Mouse (Mus musculus) retina, postnatal 7 days (tissue): ENCODE measurements around the gene Cd320.
"Not testable (repeated sequence)": the region's sequence is repeated elsewhere in the genome, so short reads cannot be mapped to it uniquely, and the experiment has no call there.

ENCODE experiments used
- DNase-seq: peaks from one replicate; pipeline ENCODE4 v3.0.0-alpha.2; 2012; ENCODE audit warnings: low read depth, low spot score

The Cd320 gene

DNA sequence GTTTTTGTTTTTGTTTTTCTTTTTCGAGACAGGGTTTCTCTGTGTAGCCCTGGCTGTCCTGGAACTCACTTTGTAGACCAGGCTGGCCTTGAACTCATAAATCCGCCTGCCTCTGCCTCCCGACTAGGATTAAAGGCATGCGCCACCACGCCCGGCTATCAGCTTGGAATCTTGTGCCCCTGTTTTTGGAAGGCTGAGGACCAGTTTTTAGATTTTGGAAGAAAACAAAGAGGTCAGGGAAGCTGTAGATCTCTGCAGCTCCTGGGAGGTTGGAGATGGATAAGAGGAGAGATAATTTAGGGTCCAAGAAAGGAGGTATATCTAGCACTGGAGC, 17.9 kb upstream of the Cd320 start:
- not testable (repeated sequence) for DNase-seq

DNA sequence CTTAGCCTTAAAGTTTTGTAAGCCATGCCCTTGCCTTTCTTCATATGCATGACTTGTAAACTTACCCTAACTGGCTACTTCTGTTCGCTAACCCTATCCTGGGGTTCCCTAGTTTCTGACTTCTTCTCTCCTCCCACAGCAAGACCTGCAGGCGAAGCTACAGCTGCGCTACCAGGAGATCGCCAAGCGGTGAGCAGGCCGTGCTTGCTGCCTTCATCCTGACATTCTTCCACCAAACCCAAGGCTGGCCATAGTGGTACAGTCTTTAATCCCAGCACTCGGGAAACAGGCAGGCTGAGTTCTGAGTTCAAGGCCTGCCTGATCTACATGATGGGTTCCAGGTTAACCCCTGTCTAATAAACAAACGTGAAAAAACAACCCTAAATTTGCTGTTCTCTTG, 17.4 kb upstream of the Cd320 start:
- no peak for DNase-seq

DNA sequence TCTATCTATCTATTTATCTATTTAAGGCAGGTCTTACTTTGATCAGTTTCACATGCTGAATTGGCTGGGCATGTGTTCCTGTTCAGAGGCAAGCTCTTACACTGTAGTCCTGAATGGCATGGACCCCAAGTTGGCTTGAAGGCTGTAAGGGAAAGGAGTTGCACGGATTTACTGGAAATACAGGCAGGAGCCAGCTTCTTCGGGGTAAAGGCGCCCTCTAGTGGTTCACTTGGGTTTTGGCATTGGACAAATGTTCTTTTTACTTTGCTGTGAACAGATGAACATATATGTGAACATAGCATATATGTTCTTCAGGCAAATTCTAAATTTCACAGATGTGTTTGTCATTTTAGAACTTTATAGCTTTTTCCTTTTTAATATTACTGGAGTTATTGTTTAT, 16.0 kb upstream of the Cd320 start:
- peak; percentile 62 for DNase-seq

DNA sequence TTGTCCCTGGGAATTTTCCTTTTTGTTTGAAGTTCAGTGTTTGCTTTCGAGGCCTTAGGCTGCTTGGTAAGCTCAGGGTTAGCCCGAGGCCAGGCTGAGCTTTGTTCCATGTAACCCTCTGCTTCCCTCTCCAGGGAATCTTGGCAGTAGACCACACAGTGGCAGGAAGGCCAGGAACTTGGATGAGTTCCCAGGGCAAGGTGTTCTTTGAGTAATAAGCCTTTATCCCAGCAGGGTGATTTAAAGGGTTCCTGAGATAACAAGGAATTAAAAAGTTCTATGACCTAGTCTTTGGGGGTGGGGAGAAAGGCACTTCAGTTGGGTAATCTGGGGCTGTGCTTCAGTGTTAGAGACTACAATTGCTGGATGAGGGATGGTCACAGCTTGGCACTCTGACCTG, 14.0 kb upstream of the Cd320 start:
- DNase-seq: no peak

DNA sequence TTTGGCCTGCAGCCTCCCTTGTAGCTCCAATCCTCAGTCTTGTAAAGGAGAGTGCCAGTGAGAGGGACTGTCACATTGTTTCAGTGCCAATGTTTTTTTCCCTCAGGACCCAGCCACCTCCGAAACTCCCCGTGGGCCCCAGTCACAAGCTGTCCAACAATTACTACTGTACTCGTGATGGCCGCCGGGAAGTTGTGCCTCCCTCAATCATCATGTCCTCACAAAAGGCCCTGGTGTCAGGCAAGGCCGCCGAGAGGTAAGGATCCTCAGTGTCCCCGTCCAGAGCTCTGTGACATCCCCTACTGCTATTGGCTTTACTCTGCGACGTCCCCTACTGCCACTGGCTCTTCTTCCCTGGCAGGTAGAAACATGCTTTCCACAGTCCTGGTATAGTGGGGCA, 13.3 kb upstream of the Cd320 start:
- no peak for DNase-seq

DNA sequence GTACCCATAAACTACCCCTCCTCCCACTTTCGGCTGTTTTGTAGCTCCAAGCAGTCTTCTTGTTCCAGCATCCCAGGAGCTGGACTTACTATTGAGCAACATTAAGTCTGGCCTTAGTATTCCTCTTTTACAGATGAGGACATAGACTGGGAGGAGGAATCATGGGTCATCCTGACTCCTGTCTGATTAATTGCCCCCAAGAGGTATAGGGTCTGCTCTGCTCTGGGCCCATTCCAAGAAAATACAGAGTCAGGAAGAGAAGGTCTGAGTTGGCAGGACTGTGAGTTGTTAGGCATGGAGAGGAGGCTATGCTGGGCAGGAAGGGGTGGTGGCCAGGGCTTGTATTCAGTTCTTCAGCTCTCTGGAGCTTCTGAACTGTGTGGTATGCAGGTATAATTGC, 1.3 kb downstream of the Cd320 start:
- DNase-seq: no peak

DNA sequence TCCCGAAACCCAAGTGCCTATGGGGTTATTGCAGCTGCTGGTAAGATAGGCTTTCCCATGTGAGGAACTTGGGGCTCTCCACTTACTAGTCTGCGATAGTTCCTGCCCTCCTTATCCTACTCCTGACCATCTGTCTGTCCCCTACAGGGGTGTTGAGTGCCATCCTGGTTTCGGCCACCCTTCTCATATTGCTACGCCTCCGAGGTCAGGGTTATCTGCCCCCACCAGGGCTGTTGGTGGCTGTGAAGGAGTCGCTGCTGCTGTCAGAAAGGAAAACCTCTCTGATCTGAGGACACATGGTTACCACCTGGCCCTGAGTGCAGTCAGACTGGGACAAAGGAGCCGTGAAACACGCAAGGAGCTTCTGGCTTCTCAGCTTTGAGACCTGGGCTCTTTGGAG, 5.2 kb downstream of the Cd320 start:
- no peak for DNase-seq

DNA sequence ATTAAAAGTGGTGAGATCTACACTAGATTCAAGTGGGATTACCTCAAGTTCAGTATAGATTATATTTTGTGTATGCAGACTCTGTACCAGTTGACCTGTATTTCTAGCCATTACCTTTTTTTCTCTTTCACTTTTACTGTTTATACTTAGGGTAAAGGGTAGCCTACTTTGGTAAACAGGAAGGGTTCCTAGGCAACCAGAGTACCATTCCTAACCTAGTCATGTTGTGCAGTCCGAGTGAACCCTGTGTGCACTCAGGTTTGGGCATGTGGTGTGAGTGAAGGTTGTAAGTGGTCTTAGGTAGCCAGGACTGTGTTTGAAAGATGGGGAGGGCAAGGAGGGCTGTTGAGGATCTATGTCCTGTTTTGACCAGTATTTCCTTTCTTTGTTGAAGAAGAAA, 8.4 kb downstream of the Cd320 start:
- DNase-seq: no peak

DNA sequence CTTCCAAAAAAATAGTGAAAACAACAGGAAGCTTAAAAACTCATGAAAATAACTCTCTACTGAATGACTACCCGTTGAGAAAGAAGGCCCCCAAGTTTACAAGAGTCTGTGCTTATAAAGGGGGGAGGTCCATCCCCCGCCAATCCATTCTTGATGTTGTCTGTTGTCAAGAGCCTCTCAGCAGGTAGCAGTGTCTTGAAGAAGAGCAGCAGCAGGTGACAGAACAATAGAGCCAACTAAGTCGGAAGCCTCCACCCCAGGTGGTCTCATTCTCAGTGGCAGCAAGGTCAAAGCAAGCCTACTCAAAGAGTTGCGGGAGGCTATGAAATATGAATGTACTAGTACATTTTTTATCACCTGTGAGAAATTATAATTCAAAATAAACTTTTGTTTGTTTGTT, 14.9 kb downstream of the Cd320 start:
- DNase-seq: no peak

DNA sequence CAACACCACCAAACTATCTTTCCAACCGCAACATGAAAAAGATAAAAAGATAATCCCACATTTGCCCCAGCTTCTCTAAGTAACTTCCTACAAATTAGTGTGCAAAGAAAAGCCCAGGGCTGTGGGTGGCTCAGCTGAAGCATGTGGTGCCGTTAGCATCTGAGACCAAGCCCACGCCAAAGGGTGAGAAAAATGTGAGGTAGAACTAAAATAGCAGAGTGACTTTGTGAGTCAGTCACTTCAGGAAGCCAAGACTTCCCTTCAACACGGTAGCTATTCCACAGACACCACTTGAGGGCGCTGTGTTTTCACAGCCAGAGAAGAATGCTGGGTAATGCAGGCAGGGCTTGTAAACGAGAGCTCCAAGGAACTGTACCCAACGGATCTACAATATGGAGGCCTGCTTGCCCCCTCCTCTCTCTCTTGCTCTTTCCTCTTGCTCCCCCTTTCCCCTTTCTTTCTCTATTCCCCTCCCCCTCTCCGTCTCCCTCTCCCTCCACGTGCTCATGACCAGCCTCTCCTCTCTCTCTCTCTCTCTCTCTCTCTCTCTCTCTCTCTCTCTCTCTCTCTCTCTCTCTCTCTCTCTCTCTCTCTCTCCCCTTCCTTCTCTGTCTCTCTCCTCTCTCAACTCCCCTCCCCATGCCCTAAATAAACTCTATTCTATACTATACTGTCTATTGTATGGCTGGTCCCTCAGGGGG, 22.6 kb downstream of the Cd320 start:
- no peak for DNase-seq

DNA sequence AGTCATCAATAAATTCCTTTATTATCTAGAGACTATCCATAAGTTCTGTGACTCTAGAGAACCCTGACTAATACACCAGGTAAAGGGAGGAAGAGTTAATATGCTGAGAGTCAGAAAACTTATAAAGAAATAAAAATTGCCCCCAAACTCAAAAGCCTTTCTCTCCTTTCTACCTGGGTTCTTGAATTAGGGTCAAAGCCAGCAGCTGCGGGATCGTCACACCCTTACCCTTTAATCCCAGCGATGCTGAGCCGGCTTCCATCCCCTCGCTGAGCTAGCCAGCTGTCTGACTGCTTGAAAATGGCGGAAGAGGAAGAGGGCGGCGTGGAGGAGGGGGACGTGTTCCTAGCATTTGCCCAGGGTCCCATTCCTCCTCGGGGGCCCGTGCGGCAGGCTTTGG, 30.6 kb downstream of the Cd320 start, which contains the start of gene Gm7029:
Gm7029 (plus strand) TSS at position 301 of the 400 bp plus-strand sequence.
- DNase-seq: not testable (repeated sequence)

DNA sequence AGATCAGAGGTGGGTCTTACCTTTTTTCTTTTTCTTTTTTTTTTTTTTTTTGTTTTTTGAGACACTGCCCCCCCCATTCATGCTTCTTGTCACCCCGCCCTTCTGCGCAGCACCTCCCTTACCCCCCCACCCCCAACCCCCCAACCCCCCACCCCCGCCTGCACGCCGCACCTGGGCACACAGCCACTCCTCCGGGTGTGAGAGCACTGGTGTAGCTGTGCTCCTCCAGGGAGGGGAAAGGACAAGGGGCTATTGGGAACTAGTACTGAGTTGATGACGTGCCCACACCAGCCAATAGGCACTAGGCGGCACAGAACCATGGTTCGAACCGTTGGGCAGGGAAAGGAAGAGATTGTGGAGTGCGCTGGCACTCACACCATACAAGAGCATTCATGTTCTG, 31.5 kb downstream of the Cd320 start:
- no peak for DNase-seq

DNA sequence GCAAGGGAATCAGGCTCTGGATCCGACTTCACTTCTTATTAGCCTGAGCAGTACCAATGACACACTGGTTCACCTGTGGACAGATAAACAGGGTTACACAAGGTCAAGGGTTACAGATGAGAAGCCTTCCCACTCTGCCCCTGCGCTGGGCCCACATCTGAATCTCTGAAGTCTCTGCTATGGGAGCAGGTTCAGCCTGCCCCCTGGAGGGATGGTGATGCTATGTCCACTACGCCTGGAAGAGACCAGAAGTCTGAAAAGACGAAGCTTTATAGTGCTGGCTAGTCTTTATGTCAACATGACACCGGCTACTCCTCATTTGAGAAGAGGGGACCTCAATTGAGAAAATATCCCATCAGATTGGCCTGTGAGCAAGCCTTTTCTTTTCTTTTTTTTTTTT, 32.9 kb downstream of the Cd320 start:
- DNase-seq: not testable (repeated sequence)

DNA sequence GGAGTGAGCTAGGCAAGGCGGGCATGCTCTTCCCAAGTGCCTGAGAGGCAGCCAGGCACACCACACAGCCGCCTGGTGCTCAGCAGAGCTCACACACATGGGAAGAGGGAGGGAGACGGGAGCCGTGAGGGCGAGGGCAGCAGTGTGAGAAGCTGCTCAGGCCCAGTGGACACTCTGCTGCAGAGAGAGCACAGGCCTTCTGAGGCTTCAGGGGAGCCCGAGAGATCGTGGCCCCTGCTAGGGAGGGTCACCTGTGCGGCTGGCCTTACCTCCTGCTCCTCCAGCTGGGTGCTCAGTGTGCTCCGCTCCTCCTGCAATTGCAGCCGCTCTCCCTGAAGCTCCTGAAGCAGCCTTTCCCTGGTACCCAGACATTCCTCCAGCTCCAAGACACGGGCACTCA, 41.4 kb downstream of the Cd320 start:
- DNase-seq: not testable (repeated sequence)

DNA sequence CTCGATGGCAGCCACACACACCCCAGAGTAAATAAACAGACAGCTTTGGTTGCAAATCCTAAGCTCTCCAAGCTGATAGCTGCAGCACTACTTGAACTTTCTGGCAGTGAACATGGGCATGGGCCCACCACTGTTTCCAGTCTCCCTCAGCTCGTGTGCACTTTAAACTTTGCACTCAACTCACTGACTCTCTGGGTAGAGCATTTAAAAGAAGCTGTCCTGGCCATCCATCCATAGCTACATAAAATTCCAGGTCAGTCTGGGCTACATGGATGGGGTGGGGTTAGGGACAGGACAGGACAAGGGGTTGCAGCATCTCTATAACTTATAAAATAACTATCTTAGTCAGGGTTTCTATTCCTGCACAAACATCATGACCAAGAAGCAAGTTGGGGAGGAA, 44.9 kb downstream of the Cd320 start:
- not testable (repeated sequence) for DNase-seq

DNA sequence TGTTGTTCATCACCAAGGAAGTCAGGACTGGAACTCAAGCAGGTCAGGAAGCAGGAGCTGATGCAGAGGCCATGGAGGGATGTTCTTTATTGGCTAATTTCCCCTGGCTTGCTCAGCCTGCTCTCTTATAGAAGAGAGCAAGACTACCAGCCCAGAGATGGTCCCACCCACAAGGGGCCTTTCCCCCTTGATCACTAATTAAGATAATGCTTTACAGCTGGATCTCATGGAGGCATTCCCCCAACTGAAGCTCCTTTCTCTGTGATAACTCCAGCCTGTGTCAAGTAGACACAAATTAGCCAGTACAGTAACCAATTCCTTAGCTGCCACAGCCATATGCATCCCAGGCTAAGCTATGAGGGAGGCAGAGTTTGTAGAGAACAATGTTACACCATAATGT, 45.3 kb downstream of the Cd320 start:
- not testable (repeated sequence) for DNase-seq

DNA sequence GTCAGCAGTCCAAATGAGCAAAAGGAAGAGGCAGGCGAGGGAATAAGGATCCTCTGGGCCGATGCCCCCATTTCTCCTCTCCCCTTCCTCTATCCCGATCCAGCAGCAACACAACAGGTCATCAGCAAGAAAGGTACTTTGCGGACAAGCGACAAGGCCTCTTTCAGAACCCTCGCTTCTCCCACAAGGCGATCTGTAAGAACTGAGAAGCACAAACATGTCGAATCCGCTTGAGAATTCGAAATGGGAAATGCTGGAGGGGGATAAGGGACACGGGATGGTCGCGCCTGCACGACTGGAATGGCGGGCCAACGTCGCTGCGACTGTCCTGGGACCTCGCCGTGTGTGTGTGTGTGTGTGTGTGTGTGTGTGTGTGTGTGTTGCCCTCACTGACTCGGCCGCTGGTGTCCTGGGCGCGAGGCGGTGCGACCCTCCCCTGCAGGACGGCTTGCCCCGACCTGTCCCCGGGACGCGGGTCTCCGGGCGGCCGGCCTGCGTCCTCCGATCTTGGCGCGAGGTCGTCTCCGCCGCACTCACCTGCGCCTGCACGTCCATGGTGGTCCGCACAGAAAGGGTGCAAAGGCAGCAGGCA, 47.1 kb downstream of the Cd320 start:
- not testable (repeated sequence) for DNase-seq

DNA sequence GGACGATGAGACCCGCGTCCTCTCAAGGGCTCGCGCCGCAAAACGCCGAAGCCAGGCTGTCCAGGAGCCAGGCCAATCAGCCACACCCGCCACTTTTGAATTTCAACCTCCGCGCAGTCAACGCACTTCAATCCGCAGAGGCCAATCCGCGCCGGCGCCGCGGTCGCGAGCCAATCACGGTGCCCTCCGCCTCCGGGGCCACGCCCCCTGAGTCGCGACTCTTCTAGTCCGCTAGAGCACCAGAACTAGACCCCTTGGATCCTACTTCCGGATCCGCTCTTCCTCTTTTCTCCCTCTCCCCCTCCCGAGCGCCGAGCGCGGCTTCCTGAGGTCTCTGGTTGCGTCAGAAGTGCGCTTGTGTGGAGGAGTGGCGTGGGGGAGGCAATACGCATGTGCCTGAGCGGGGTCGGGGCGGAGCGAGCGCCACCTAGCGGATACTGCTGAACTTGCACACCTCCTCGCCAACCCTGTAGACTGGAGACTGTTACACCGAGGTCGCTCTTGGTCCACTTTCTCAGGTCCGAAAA, 47.7 kb downstream of the Cd320 start, which contains the start of gene Kifc1:
Kifc1 (minus strand) TSS at position 129 of the 527 bp plus-strand sequence.
- peak; percentile 99 for DNase-seq

DNA sequence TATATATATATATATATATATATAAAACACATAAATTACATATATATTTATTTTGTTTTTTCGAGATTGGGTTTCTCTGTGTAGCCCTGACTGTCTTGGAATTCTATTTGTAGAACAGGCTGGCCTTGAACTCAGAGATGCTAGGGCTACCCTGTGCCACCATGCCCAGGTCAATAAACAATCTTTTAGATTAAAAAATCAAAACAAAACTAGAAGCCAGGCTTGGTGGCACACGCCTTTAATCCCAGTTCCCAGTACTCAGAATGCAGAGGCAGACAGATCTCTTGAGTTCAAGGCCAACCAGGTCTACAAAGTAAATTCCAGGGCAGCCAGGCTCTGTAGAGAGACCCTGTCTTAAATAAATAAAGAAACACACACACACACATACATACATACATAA, 48.5 kb downstream of the Cd320 start:
- no peak for DNase-seq

DNA sequence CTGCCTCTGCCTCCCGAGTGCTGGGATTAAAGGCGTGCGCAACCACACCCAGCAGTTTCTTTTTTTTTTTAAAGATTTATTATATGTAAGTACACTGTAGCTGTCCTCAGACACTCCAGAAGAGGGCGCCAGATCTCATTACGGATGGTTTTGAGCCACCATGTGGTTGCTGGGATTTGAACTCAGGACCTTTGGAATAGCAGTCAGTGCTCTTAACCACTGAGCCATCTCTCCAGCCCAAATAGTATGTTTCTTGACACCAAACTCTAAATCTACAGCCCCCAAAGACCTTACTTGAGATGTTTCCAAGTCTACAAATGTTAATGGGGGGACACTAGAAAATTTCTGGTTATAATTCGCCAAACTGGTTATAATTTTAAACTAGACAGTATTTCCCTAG, 49.0 kb downstream of the Cd320 start:
- not testable (repeated sequence) for DNase-seq

DNA sequence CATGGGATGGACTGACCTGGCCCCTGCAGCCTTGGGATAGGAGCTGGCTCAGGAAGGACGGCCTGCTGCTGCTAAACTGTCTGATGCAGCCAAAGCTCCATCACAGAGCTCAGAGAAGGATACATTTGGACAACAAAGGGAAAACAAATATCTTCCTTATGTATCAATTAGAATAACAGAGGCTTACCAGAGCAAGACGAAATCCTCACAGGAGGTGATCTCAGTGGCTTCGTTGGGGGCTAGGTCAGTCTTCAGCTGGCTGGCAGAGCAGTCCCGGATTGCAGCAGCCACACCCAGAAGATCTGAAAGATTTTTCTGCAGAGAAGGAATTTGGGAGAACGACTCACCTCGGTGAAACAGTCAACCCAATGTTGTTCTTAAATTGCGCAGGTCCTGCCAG, 49.5 kb downstream of the Cd320 start:
- no peak for DNase-seq

DNA sequence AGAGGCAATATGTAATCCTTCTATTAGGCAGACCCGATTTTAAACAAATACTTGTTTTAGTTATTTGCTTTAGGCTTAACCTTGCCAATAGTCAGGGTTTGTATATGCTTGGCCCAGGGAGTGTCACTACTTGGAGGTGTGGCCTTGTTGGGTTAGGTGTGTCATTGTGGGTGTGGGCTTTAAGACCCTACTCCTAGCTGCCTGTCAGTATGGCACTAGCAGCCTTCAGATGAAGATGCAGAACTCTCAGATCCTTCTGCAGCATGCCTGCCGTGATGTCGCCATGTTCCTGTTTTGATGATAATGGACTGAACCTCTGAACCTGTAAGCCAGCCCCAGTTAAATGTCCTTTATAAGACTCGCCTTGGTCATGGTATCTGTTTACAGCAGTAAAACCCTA, 50.1 kb downstream of the Cd320 start:
- DNase-seq: not testable (repeated sequence)

DNA sequence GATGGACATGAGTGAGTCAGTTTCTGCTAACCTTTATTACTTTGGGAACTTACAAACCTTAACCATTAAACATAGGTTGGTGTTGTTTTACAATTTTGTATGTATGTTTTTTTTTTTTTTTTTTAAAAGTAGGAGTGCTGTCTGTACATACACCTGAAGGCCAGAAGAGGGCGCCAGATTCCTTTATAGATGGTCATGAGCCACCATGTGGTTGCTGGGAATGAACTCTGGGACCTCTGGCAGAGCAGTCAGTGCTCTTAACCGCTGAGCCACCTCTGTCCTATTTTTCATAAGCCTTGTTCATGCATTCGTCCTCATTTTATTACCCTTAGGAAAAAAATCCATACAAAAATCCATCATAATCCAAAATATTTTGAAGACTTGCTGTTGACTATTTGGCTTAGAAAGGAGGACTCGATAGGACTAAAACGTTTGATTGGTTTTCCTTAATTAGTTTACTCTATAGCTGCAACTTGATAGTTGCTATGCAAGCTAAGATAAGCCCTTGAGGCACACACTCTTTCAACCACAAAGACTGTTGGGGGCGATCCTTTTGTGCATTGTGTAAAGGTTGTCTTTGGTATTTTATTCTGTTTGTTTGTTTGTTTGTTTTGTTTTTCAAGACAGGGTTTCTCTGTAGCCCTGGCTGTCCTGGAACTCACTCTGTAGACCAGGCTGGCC, 54.4 kb downstream of the Cd320 start:
- peak; percentile 67 for DNase-seq
